Mouse (Mus musculus) left cerebral cortex, adult 2 months (tissue): ENCODE results near the gene Nrg3. TPM values are rescaled to one million over a fixed set of nuclear protein-coding genes. Genes with fewer than 3 reads are reported as not detected.

ENCODE experiments used
- DNase-seq, 2 experiments: peaks; one replicate each; pipeline ENCODE4 v3.0.0; 2021 to 2022; ENCODE audit warnings: low spot score in 2 of 2, mixed read lengths in 1 of 2; ENCODE audit errors: extremely low spot score in 1 of 2
- H3K27ac ChIP-seq: fragments of 200-600 bp; 2 replicates; pipeline ENCODE4 v1.8.1; 2022
- H3K4me3 ChIP-seq: fragments of 200-600 bp; 2 replicates; pipeline ENCODE4 v1.8.1; 2022
- CTCF ChIP-seq: fragments of 200-600 bp; IDR thresholded peaks from 2 replicates; pipeline ENCODE4 v1.8.1; 2022; ENCODE audit warnings: antibody characterized with exemption, mild to moderate bottlenecking, moderate library complexity
- intact Hi-C: fragments of 180-260 bp; cut with DNase I; formaldehyde crosslinking; loops from one replicate; pipeline ENCODE4 v1.15.1; 2025
- long read RNA-seq, 2 experiments: library from polyadenylated mRNA; stranded (forward); transcript quantifications; one replicate each; pipeline ENCODE4 v2.0.0; 2021; ENCODE audit warnings: borderline mapping rate in 2 of 2
- total RNA-seq, 2 experiments: library from RNA; stranded (reverse); gene quantifications; 2 replicates each; pipeline ENCODE4 v1.2.3; 2021

Nrg3 gene
- 10 to 100 TPM; 73.3 to 76.3 TPM for total RNA-seq
- long read RNA-seq, experiment 1, partial matches to known transcripts = 0 of 8 reads
- long read RNA-seq, experiment 1, other reads (novel, unspliced or antisense) = 8 of 8 reads
- long read RNA-seq, experiment 2, partial matches to known transcripts = 2 of 12 reads
- long read RNA-seq, experiment 2, other reads (novel, unspliced or antisense) = 10 of 12 reads

GRCm38 (mm10) chr14:39472790-39473761 is at the start of gene Nrg3:
Gene Nrg3, minus strand, starts transcription at chr14:39473088.
- peak; percentile 71 to 72 for DNase-seq
- Histone ChIP-seq H3K27ac (peak within 1 kb of the TSS; percentile 97), H3K4me3 (peak within 1 kb of the TSS; percentile 67)
- TF ChIP-seq CTCF = peak; percentile 42
- intact Hi-C loops = loop anchor here (1.0 to 5.0 kb wide), 2 partner anchors 366 to 481 kb away; no protein-coding TSS in a partner anchor

GRCm38 (mm10) chr14:39508956-39509355 is 36.1 kb upstream of the Nrg3 start:
- Histone ChIP-seq H3K4me3 (no peak overlapping the region), H3K27ac (no peak overlapping the region)
- peak; percentile 63 for TF ChIP-seq CTCF
- DNase-seq = peak in 1 of 2 experiments; percentile 12
- intact Hi-C loops = no loop called here

GRCm38 (mm10) chr14:39473771-39474211 is 903 bp upstream of the Nrg3 start:
- peak; percentile 11 for TF ChIP-seq CTCF
- peak overlapping the region; percentile 97 for H3K27ac ChIP-seq
- peak overlapping the region; percentile 67 for H3K4me3 ChIP-seq
- intact Hi-C loops = loop anchor here (5.0 kb wide), 1 partner anchor 366 kb away; no protein-coding TSS in a partner anchor
- DNase-seq = peak; percentile 56 to 68

- peak overlapping the region; percentile 97 for H3K27ac ChIP-seq
- peak; percentile 40 to 45 for DNase-seq
- intact Hi-C loops = loop anchor here (1.0 to 5.0 kb wide), 2 partner anchors 365 to 480 kb away; no protein-coding TSS in a partner anchor
- H3K4me3 ChIP-seq = peak overlapping the region; percentile 67
- no peak for TF ChIP-seq CTCF
These were observed 639 bp downstream of the Nrg3 start for GRCm38 (mm10) chr14:39472146-39472751.

GRCm38 (mm10) chr14:39471236-39471981 is 1.5 kb downstream of the Nrg3 start:
- peak; percentile 17 for TF ChIP-seq CTCF
- DNase-seq = peak; percentile 18 to 19
- Histone ChIP-seq H3K27ac (peak overlapping the region; percentile 97), H3K4me3 (peak overlapping the region; percentile 67)
- intact Hi-C loops = loop anchor here (5.0 kb wide), 1 partner anchor 364 kb away; no protein-coding TSS in a partner anchor

- no peak for DNase-seq
- H3K4me3 ChIP-seq = no peak overlapping the region
- intact Hi-C loops = no loop called here
These were observed 27.4 kb downstream of the Nrg3 start for GRCm38 (mm10) chr14:39445501-39445900.

GRCm38 (mm10) chr14:39428503-39428902 is 44.4 kb downstream of the Nrg3 start:
- no peak overlapping the region for H3K4me3 ChIP-seq
- intact Hi-C loops = no loop called here
- no peak for DNase-seq
- H3K27ac ChIP-seq = no peak overlapping the region
- TF ChIP-seq CTCF = no peak

More at GRCm38 (mm10) chr14:39445501-39445900, 27.4 kb downstream of the Nrg3 start:
- TF ChIP-seq CTCF = no peak
- H3K27ac ChIP-seq = no peak overlapping the region

GRCm38 (mm10) chr14:39421874-39422273 is 51.0 kb downstream of the Nrg3 start:
- intact Hi-C loops = no loop called here
- Histone ChIP-seq H3K27ac (no peak overlapping the region), H3K4me3 (no peak overlapping the region)
- TF ChIP-seq CTCF = no peak
- no peak for DNase-seq

GRCm38 (mm10) chr14:39413270-39413669 is 59.6 kb downstream of the Nrg3 start:
- no peak for TF ChIP-seq CTCF
- H3K27ac ChIP-seq = no peak overlapping the region
- intact Hi-C loops = no loop called here
- no peak overlapping the region for H3K4me3 ChIP-seq
- DNase-seq = no peak

GRCm38 (mm10) chr14:39386845-39387244 is 86.0 kb downstream of the Nrg3 start:
- H3K27ac ChIP-seq = no peak overlapping the region
- intact Hi-C loops = no loop called here
- no peak for DNase-seq
- TF ChIP-seq CTCF = no peak
- no peak overlapping the region for H3K4me3 ChIP-seq

- no peak for TF ChIP-seq CTCF
- no peak for DNase-seq
- Histone ChIP-seq H3K4me3 (no peak overlapping the region), H3K27ac (no peak overlapping the region)
- intact Hi-C loops = no loop called here
These were observed 91.6 kb downstream of the Nrg3 start for GRCm38 (mm10) chr14:39381321-39381720.
